Mouse (Mus musculus): ENCODE results near the gene Eef1akmt1.

Gene Eef1akmt1

GRCm38 (mm10) chr14:57515156-57515762 lies 56.2 kb downstream of the Eef1akmt1 start:
- DNase-seq: no peak

DNA sequence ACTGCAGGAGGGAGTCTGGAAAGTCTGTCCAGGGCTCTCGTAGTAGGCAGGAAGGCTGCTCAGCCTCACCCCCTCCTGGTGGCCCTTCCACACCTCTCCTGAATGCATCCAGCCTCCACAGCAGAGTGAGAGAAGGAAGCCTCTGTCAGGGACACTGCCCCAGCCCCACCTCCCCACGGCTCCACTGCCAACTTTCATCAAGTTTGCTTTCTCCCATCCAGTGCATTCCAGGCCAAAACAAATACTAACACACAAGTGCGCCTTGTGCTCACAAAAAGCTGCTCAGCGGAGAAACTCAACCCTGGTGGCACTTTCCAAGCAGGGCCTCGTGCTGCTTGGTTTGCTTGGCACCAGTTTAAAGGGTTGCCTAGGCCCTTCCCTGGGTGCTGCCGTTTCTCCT lies 61.9 kb downstream of the Eef1akmt1 start:
- DNase-seq: no peak

GRCm38 (mm10) chr14:57503729-57504128 lies 67.7 kb downstream of the Eef1akmt1 start:
- no peak for DNase-seq
